Mouse (Mus musculus): ENCODE data around the gene Tmco4.
A peak's percentile ranks its signal among the peaks of the same experiment; 100 is the strongest.

Tmco4 gene

GRCm38 (mm10) chr4:138972827-138973718, at the start of gene Tmco4:
Gene Tmco4 (plus strand): TSS chr4:138972888.
- peak; percentile 8 for DNase-seq

DNA sequence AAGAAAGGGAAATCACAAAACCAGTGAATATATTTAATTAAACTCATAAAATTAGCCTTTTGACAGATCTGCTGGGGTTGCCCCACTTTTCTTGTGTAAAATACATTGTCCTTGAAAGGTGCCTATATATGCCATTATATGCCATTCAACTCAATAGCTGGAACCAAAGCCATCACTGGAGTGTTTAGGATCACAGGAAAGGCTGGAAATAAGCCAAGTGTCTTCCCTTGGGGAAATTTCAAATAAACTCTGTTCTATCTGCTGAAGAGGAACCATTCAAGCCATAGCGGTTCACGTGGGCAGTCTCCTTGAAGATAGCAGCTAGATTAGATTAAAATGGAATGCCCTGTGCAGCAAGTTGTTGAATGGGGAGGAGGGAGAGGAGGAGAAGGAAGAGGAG, 47.1 kb upstream of the Tmco4 start:
- no peak for DNase-seq

GRCm38 (mm10) chr4:138933862-138934261, 38.8 kb upstream of the Tmco4 start:
- DNase-seq = no peak

GRCm38 (mm10) chr4:138934456-138935145, 38.1 kb upstream of the Tmco4 start:
- no peak for DNase-seq

- no peak for DNase-seq
Observed at GRCm38 (mm10) chr4:138938495-138939269, 34.0 kb upstream of the Tmco4 start.

GRCm38 (mm10) chr4:138939481-138939880, 33.2 kb upstream of the Tmco4 start:
- DNase-seq = no peak

GRCm38 (mm10) chr4:138941401-138941800, 31.3 kb upstream of the Tmco4 start:
- no peak for DNase-seq

GRCm38 (mm10) chr4:138941966-138942365, 30.7 kb upstream of the Tmco4 start:
- no peak for DNase-seq

GRCm38 (mm10) chr4:138943730-138944129, 29.0 kb upstream of the Tmco4 start:
- no peak for DNase-seq

DNA sequence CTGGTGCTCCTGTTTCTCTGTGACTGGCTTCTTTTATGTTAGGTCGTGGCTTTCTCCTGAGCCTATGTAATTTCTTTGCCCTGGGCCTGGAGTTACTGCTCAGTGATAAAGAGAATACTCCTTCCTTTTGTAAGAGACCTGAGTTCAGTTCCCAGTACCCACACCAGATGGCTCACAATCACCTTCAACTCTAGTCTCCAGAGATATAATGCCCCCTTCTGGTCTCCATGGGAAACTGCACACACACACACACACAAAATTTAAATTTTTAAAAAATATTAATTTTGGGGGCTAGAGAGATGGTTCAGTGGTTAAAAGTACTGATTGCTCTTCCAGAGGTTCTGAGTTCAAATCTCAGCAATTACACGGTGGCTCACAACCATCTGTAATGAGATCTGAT, 24.4 kb upstream of the Tmco4 start:
- DNase-seq = no peak

- DNase-seq = no peak
Observed at GRCm38 (mm10) chr4:138958612-138959011, 14.1 kb upstream of the Tmco4 start.

DNA sequence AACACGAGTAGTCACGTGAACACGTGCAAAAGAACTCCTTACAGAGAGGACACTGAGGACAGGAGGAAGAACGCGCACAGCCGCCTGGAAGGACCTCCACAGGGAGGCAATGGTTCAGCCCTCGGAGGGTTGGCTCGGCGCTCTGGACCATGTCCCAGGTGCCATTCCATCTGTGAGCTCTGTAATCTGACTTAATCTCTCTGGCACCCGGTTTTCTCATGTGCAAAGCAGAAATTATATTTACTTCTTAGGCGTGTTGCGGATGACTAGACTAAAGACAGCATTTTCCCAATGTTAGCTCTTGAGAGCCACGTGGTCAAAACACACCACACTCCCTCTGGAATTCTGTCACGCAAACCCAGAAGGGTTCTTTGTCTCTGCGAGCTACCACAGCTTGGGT, 13.6 kb upstream of the Tmco4 start:
- DNase-seq = no peak

DNA sequence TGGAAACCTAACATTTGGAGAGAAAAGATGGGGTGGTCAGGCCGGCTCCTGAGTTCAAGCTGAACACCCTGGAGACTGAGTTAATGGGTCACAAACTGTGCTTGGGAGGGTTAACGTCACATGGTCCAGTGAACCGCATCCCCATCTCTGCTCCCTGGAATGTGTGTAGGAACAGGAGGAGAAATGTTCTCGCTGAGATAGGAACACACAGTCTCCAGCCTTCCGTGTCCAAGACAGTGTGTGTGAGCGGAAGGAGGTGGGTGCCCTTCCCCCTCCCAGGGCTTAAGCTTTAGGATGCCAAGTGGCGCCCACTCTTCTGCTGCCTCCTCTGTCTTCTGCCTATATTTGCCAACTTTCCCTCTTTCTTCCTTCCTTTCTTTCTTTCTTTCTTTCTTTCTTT, 12.8 kb upstream of the Tmco4 start:
- DNase-seq = no peak

GRCm38 (mm10) chr4:138962719-138963118, 10.0 kb upstream of the Tmco4 start:
- DNase-seq = no peak

DNA sequence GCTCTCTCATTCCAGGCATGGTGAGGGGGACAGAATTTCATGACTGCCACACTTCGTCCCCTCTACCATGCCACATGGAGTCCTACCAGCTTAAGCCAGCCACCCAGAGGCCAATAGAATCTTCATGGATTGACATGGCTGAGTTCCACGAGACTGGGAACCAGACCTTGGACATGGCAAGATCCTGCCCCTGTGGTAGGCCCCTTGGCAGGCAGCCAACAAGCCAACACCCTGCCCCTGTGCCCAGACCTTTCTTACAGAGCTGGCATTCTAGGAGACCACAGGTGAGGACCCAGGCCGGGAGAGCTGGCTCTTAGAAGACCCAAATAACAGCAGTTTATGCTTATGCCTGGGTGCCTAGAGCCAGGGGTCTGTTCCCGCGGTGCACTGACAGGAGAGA, 6.8 kb upstream of the Tmco4 start:
- no peak for DNase-seq

GRCm38 (mm10) chr4:138966866-138967265, 5.8 kb upstream of the Tmco4 start, which contains the start of gene Rnf186:
Gene Rnf186 (plus strand): TSS chr4:138967112.
- no peak for DNase-seq

GRCm38 (mm10) chr4:138967485-138967884, 5.2 kb upstream of the Tmco4 start:
- no peak for DNase-seq

- DNase-seq = no peak
Observed at GRCm38 (mm10) chr4:138968772-138969556, 3.7 kb upstream of the Tmco4 start.

DNA sequence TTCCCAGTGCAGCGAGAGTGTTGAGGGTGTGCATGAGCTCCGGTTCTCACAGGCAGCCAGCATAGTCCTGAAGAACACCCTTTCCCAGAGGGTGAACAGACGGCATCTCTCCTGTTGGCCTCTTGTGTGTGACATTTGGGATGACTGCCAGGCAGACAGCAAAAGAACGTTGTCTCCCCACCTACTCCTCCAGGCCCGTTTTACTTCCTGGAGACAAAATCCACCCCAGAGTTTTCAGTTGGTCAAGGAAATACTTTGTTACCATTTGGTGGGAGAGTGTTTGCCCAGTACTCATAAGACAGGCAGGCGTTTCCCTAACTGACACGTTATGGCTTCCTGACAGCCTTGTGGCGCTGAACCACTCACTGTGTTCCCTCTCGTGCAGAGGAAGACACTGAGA, 3.0 kb upstream of the Tmco4 start:
- no peak for DNase-seq

DNA sequence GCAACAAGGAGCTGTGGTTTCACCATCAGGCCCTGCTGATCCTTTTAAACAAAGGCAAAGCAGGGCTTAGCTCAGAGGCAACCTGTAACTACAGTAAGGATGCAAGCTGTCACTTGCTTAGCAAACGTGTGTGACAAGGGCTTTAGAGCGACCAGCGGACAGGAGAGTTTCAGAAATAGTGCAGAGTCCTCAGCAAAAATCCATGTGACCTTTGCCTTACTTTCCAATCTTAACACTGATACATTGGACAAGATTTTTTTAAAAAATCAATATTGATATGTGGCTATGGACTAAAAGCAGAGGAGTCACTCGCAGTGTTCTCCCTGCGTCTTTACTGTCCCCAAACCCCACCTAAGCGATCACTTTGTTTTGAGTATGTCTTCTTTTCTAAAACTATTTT, 1.3 kb upstream of the Tmco4 start:
- DNase-seq = no peak

GRCm38 (mm10) chr4:138972139-138972826, 405 bp upstream of the Tmco4 start:
- DNase-seq = peak; percentile 8

DNA sequence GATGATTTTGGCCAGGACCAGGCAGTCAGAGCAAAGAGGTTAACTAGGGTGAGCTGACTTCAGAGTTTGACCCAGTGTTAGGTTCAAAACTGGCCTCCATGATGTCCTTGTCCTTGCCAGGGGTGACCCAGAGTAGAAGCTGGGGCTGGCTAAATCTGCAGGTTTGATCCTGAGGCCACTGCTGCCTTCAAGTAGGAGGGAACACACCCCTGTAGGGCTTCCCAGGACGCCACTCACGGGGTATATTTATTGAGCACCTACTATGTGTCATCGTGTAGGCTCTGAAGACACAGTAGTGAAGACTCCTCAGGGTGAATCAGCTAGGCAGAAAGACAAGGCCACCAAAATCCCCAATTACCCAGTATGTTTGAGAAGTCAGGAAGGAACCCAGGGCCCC, 1.0 kb downstream of the Tmco4 start:
- DNase-seq = no peak

All from cerebellum, adult 11-12 months (tissue).